Mouse (Mus musculus): ENCODE results near the gene Cacna2d2. TPM values are rescaled to one million over a fixed set of nuclear protein-coding genes. Genes with fewer than 3 reads are reported as not detected.

The Cacna2d2 gene
- polyA plus RNA-seq, 2 experiments from 2014 or later = 0.52 to 0.73 TPM

DNA sequence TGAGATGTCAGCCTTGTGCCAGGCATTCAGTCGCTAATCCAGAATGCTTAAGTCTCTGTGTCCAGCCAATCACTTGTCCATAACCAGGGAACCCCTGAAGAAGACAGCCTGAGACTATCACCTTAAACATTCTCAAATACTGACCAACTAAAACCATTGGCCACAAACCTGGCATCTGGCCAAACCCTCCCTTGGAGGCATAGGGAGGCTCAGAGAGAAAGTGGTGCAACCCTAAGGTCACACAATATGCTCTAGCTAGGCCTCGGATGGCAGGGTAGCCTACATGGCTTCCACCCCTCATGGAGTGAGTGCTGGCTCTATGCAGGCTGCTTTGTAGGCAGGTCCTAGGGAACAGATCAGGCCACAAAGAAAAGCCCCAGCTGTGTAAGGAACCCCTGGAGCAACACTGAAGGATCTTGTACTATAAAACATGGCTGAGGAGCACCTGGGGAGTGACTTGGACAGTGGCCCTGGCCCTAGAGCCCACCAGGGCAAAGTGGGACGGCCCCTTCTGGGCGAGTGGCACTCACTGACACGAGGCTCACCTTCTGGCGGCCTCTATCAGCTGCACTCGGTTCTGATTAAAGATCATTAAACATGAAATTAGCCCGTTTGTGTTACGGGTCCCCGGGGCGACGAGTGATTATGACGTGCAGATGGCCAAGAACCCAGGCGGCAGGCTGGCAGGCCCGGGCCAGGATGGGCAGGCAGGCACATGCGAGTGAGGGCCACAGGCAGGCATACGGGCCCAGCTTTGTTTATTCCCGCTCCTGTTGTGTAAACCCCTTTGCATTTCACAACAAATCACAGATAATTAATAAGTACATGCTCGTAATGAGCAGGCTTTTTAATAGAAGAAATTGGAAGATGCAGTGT, 105.5 kb downstream of the Cacna2d2 start:
- ATAC-seq = no peak

GRCm38 (mm10) chr9:107508266-107508665, 108.9 kb downstream of the Cacna2d2 start:
- ATAC-seq = no peak

DNA sequence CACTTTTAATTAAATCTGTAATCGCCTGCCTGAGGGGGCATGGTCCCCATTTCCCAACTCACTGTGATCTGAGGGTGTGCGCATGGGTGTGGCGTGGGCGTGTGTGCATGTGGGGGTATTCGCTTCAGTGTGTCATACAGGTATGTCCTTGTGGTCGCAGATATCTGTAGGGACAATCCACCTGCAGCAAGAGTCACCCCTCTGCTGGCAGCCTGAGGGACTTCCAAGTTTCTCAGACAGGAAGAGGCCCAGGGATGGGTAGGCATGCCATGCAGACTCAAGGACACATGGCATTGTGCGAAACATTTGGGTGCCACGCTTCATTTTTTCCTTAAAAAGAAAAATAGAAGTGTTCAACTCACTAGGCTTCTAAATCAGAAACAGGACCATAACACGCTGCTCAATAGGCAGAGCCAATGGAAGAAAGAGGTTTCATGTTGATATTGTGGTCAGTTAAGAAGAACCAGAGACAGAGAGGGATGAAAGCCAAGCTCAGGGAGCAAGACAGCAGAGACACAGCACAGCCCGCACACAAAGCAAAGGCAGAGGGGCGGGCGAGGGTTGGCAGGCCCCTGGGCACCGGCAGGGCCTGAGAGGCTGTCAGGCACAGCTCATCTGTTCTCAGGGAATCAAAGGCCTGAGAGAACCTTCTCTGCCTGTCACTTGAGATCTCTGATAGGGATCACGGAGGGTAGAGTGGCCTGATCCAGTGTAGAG, 111.1 kb downstream of the Cacna2d2 start:
- no peak for ATAC-seq

GRCm38 (mm10) chr9:107511436-107511835, 112.0 kb downstream of the Cacna2d2 start:
- ATAC-seq = no peak

DNA sequence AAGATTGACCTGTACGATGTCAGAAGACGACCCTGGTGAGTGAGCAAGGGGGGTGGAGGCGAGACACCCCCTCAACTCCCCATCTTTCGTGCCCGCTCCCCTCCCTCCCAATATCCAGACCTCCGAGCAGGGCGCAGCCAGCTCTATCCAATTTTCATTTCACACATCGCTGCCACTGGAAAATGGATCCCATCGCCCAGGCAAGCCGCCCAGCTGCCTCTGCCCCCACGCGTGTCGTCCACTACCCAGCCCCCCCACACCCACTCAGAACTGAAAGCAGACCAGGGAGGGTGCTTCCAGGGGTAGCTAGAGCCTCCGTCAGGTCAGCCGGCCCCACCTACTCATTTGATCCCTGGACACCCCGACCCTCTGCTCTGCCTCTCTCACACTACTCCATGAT, 112.9 kb downstream of the Cacna2d2 start:
- no peak for ATAC-seq

DNA sequence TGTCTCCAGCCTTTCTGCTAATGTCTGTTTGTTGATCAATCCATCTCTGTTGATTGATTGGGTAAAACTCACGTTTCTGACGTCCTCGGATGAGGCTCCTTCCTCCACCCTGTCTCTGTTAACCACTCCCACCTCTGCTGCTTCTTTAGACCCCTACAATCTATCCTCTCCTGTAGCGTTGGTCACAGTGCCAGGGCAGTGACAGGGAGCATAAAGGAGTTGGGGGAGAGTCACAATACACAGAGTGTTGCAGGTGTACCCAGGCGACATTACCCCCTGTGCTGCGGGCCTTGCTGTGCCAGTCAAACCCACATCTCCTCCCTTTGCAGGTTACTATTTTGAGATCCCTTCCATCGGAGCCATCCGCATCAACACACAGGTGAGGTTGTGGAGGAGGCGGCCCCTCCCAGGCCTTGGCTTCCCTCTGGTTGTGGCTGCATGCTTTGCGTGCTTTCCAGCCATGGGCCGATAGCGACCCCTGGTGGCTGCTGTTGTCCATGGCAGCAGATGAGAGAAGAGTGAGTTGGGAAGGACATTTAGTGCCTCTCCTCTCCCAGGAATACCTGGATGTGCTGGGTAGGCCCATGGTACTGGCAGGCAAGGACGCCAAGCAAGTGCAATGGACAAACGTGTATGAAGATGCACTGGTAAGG, 115.0 kb downstream of the Cacna2d2 start:
- ATAC-seq = peak; percentile 45

- ATAC-seq = no peak
Observed at GRCm38 (mm10) chr9:107520331-107520730, 120.9 kb downstream of the Cacna2d2 start.

GRCm38 (mm10) chr9:107521190-107521589, 121.8 kb downstream of the Cacna2d2 start:
- ATAC-seq = peak; percentile 67

- ATAC-seq = peak; percentile 48
Observed at GRCm38 (mm10) chr9:107521711-107522399, 122.4 kb downstream of the Cacna2d2 start.

- ATAC-seq = no peak
Observed at GRCm38 (mm10) chr9:107522400-107522711, 122.9 kb downstream of the Cacna2d2 start.

DNA sequence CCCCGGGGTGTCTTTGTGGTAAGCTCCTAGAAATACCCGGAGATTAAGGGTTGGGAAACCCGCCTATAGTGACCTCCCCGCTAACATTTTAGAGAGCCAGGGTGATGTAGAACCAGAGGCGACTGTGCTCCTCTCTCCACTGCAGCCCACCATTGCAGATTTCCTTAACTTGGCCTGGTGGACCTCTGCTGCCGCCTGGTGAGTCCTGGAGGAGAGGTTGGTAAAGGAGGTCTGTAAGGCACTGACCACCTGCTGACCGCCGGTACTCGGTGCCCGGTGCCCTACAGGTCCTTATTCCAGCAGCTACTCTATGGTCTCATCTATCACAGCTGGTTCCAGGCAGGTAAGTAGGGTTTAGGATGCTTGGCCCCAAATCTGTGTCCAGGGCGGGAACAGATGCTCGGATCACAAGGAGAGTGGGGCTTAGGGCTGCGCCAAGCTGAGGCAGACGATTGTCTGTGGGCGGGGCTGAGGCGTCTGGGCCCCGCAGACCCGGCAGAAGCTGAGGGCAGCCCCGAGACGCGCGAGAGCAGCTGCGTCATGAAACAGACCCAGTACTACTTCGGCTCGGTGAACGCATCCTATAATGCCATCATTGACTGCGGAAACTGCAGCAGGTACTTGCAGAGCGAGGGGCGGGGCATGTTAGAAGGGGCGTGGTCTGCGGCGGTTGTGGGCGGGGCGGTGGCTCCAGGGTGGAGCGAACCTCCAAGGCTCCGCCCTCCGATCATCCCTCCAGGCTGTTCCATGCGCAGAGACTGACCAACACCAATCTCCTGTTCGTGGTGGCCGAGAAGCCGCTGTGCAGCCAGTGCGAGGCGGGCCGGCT, 127.0 kb downstream of the Cacna2d2 start:
- peak; percentile 74 for ATAC-seq

GRCm38 (mm10) chr9:107533791-107534407, 134.5 kb downstream of the Cacna2d2 start, which contains the start of gene Tmem115:
Tmem115 (plus strand) TSS chr9:107533945.
- ATAC-seq = peak; percentile 99

DNA sequence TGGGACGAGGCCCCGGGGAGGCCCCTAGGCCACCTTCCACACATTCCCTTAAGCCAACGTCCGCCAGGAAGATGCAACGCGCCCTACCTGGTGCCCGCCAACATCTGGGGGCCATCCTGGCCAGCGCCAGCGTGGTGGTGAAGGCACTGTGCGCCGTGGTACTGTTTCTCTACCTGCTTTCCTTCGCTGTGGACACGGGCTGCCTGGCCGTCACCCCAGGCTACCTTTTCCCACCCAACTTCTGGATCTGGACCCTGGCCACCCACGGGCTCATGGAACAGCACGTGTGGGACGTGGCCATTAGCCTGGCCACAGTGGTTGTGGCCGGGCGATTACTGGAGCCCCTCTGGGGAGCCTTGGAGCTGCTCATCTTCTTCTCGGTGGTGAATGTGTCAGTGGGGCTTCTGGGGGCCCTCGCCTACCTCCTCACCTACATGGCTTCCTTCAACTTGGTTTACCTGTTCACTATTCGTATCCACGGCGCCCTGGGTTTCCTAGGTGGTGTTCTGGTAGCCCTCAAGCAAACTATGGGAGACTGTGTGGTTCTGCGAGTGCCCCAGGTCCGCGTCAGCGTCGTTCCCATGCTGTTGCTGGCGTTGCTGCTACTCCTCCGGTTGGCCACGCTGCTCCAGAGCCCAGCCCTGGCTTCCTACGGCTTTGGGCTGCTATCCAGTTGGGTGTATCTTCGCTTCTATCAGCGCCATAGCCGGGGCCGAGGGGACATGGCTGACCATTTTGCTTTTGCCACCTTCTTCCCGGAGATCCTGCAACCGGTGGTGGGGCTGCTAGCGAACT, 135.2 kb downstream of the Cacna2d2 start:
- ATAC-seq = no peak

GRCm38 (mm10) chr9:107538231-107538630, 138.8 kb downstream of the Cacna2d2 start:
- ATAC-seq = no peak

- ATAC-seq = no peak
Observed at GRCm38 (mm10) chr9:107538711-107539110, 139.3 kb downstream of the Cacna2d2 start.

GRCm38 (mm10) chr9:107539940-107540339, 140.5 kb downstream of the Cacna2d2 start:
- no peak for ATAC-seq

- no peak for ATAC-seq
Observed at GRCm38 (mm10) chr9:107540420-107540819, 141.0 kb downstream of the Cacna2d2 start.

GRCm38 (mm10) chr9:107541005-107541404, 141.6 kb downstream of the Cacna2d2 start:
- ATAC-seq = no peak

GRCm38 (mm10) chr9:107541474-107542351, 142.3 kb downstream of the Cacna2d2 start, which contains the start of the genes Cyb561d2 and Nprl2:
Cyb561d2 (minus strand) TSS chr9:107542193.
Nprl2 (plus strand) TSS chr9:107542226.
- peak; percentile 87 for ATAC-seq

Data from CD4-positive, CD25-positive, alpha-beta regulatory T cell, adult 4 months (primary cell).